In genomic region chr8:122336251-122336910, GRCm38 (mm10) we compare ENCODE assay signal across 8 mouse cellular contexts. TPM values are rescaled to one million over a fixed set of nuclear protein-coding genes. Genes with fewer than 3 reads are reported as not detected.
DNase-seq lines count a peak whose midpoint lies in the region; ATAC-seq and TF ChIP-seq lines count a peak whose summit lies in the region.

No protein-coding gene starts in this region.

- no peaks in the 10 kb centered on the region for H3K4me1 ChIP-seq in cerebellum, adult 2 months (ENCODE audit: control insufficient read depth, insufficient read depth, low read length)
- no peaks in the 10 kb centered on the region; a peak in 1 of 4 replicates for H3K4me1 ChIP-seq in ES-E14 (ENCODE audit: control insufficient read depth in 2 of 2, insufficient read depth in 2 of 2, low read length in 2 of 2, poor library complexity in 1 of 2)
- H3K4me1 ChIP-seq in embryonic fibroblast, embryonic 13.5 days (ENCODE audit: control insufficient read depth, insufficient read depth, low read length) = no peaks in the 10 kb centered on the region
- H3K4me1 ChIP-seq in lung, postnatal 0 days (ENCODE audit: insufficient read depth, low read depth, low read length) = no peaks in the 10 kb centered on the region; the same call in 1 of the 2 replicates

- no peaks in the 10 kb centered on the region; the same call in 1 of the 2 replicates for H3K27me3 ChIP-seq in cerebellum, adult 2 months (ENCODE audit: control insufficient read depth, insufficient read depth, low read length)
- H3K27me3 ChIP-seq in lung, postnatal 0 days (replicated peaks; ENCODE audit: insufficient read depth, low read length) = 0 out of 2 replicates have a peak, but pooled peaks cover 6% of the 10 kb centered on the region

- DNase-seq in cerebellum, adult 2 months = peak; percentile 45 to 50
- DNase-seq in cerebellum, adult 11-12 months = no peak
- DNase-seq in ES-E14 (ENCODE audit: low read depth, low spot score) = peak; percentile 54
- peak; percentile 55 for DNase-seq in kidney, adult 9 months
- peak; percentile 71 for DNase-seq in lung, postnatal 0 days (ENCODE audit: low spot score)
- DNase-seq in right cerebral cortex, postnatal 25 days = peak; percentile 65
- DNase-seq in thymus, postnatal 4 days = no peak

- H3K9me3 ChIP-seq in ES-E14 (ENCODE audit: control insufficient read depth, insufficient read depth, low read depth, low read length) = no peaks in the 10 kb centered on the region
- no peaks in the 10 kb centered on the region for H3K9me3 ChIP-seq in lung, postnatal 0 days (ENCODE audit: low read length)

- peak overlapping the region; percentile 63 for H3K9ac ChIP-seq in ES-E14 (ENCODE audit: insufficient read depth, low read depth, low read length, poor library complexity, severe bottlenecking)
- 0 out of 2 replicates have a peak overlapping the region, but pooled peaks have one; percentile 29 for H3K9ac ChIP-seq in lung, postnatal 0 days (replicated peaks; ENCODE audit: low read depth)

- TF ChIP-seq CTCF in cerebellum, adult 2 months (IDR thresholded peaks at IDR 0.05; ENCODE audit: borderline replicate concordance, insufficient read depth, low read depth, low read length) = no peak
- TF ChIP-seq CTCF in embryonic fibroblast, embryonic 13.5 days (IDR thresholded peaks at IDR 0.05; ENCODE audit: borderline replicate concordance, insufficient read depth, low read length) = no peak
- peak; percentile 19; the same call in 1 of the 2 replicates for TF ChIP-seq CTCF in lung, postnatal 0 days (IDR thresholded peaks at IDR 0.05)

- ATAC-seq in lung, postnatal 0 days = peak; percentile 88

- no peak overlapping the region for H3K27ac ChIP-seq in cerebellum, adult 2 months (ENCODE audit: insufficient read depth, low read length)
- no peak overlapping the region for H3K27ac ChIP-seq in ES-E14 (ENCODE audit: insufficient read depth, low read depth, low read length, poor library complexity, severe bottlenecking)
- H3K27ac ChIP-seq in embryonic fibroblast, embryonic 13.5 days (ENCODE audit: insufficient read depth, low read length) = no peak overlapping the region
- peak overlapping the region; percentile 47; the same call in 1 of the 2 replicates for H3K27ac ChIP-seq in lung, postnatal 0 days (ENCODE audit: low read length)

- TF ChIP-seq POLR2A in cerebellum, adult 2 months (IDR thresholded peaks at IDR 0.05; ENCODE audit: borderline replicate concordance, insufficient read depth, low read length) = no peak
- TF ChIP-seq POLR2A in embryonic fibroblast, embryonic 13.5 days (IDR thresholded peaks at IDR 0.05; ENCODE audit: low read depth, low read length) = 0 out of 2 replicates have a peak, but pooled peaks have one; percentile 21

- H3K4me2 ChIP-seq in lung, postnatal 0 days (replicated peaks; ENCODE audit: low read depth, low read length) = peak overlapping the region; percentile 78

- no peaks in the 10 kb centered on the region for H3K36me3 ChIP-seq in ES-E14 (ENCODE audit: control insufficient read depth, insufficient read depth, low read length, poor library complexity, severe bottlenecking)
- H3K36me3 ChIP-seq in lung, postnatal 0 days (ENCODE audit: insufficient read depth, low read length) = peaks cover 9% of the 10 kb centered on the region

- peak overlapping the region; percentile 24 for H3K4me3 ChIP-seq in cerebellum, adult 2 months (replicated peaks; ENCODE audit: insufficient read depth, low read depth, low read length)
- peak overlapping the region; percentile 76 to 82 for H3K4me3 ChIP-seq in ES-E14 (ENCODE audit: insufficient read depth in 1 of 2, low read depth in 1 of 2, low read length in 2 of 2, poor library complexity in 1 of 2, severe bottlenecking in 1 of 2)
- H3K4me3 ChIP-seq in embryonic fibroblast, embryonic 13.5 days (ENCODE audit: insufficient read depth, low read length) = peak overlapping the region; percentile 38
- peak overlapping the region; percentile 41 for H3K4me3 ChIP-seq in lung, postnatal 0 days (ENCODE audit: low read depth, low read length)

- 28% methylated on average over 81 of the region's 81 CpGs for WGBS in cerebellum, adult 2 months
- WGBS in lung, postnatal 0 days = 29% methylated on average over 36 of the region's 81 CpGs

- no peak for TF ChIP-seq EP300 in lung, postnatal 0 days (IDR thresholded peaks at IDR 0.05)

- in situ Hi-C loops in ES-E14 (cut with MboI; ENCODE audit: low sequenced_read_pairs in 2 of 2, unreplicated experiment in 2 of 2) = loop anchor here in 1 of 2 experiments (10.0 kb wide), 1 partner anchor 62 kb away; no protein-coding TSS in a partner anchor

TF ChIP-seq in ES-E14, 5 proteins besides CTCF, POLR2A, EP300 and RAD21:
- TF ChIP-seq HCFC1 (IDR thresholded peaks at IDR 0.05; ENCODE audit: borderline replicate concordance, insufficient read depth, low read length) = no peak
- TF ChIP-seq ZC3H11A (IDR thresholded peaks at IDR 0.05; ENCODE audit: borderline replicate concordance, low read depth, low read length) = no peak
- TF ChIP-seq ZNF384 (IDR thresholded peaks at IDR 0.05; ENCODE audit: low read depth, low read length) = no peak
- no peak for TF ChIP-seq CHD2 (IDR thresholded peaks at IDR 0.05; ENCODE audit: low read depth, low read length)
- no peak for TF ChIP-seq MAFK (IDR thresholded peaks at IDR 0.05; ENCODE audit: insufficient read depth, low read depth, low read length)

RNA-seq across cellular contexts. Expression of gene Trhr2, which starts 24.2 kb away (rescaled TPM):
- polyA plus RNA-seq in cerebellum, adult 2 months (2012; rRNA removed) = 0.63 and 1.8 TPM in 2 replicates
- not detected in 2 replicates for total RNA-seq in ES-E14 (2012; rRNA removed)
- not detected in 2 replicates for polyA plus RNA-seq in embryonic fibroblast, embryonic 13.5 days (2011; ENCODE audit: insufficient read length, low read depth, missing spikeins)
- not detected in 2 replicates for polyA plus RNA-seq in lung, postnatal 0 days (2015; fragmentation: Nextera tagmentation; extraction: Ambion mirVana)

RNA-seq across cellular contexts. Expression of gene Zc3h18, which starts 40.0 kb away (rescaled TPM):
- polyA plus RNA-seq in cerebellum, adult 2 months (2012; rRNA removed) = 39.2 and 40.1 TPM in 2 replicates
- total RNA-seq in ES-E14 (2012; rRNA removed) = 87.1 and 90.4 TPM in 2 replicates
- polyA plus RNA-seq in embryonic fibroblast, embryonic 13.5 days (2011; ENCODE audit: insufficient read length, low read depth, missing spikeins) = 43.3 and 44.5 TPM in 2 replicates
- 20.2 and 22.2 TPM in 2 replicates for polyA plus RNA-seq in lung, postnatal 0 days (2015; fragmentation: Nextera tagmentation; extraction: Ambion mirVana)

RNA-seq across cellular contexts. Expression of gene Zfpm1, which starts 54.4 kb away (rescaled TPM):
- polyA plus RNA-seq in cerebellum, adult 2 months (2012; rRNA removed) = 19.6 and 20.1 TPM in 2 replicates
- total RNA-seq in ES-E14 (2012; rRNA removed) = 7.8 and 8.5 TPM in 2 replicates
- polyA plus RNA-seq in embryonic fibroblast, embryonic 13.5 days (2011; ENCODE audit: insufficient read length, low read depth, missing spikeins) = 10.3 and 12.6 TPM in 2 replicates
- polyA plus RNA-seq in lung, postnatal 0 days (2015; fragmentation: Nextera tagmentation; extraction: Ambion mirVana) = 1.5 and 1.7 TPM in 2 replicates

Comparison
In these comparisons a context has a peak if more than half of its experiments do, and no peak if none do; other contexts are left out.
1. DNase-seq: peak in cerebellum, adult 2 months (2 of 2), ES-E14 (single experiment), kidney, adult 9 months (single experiment), lung, postnatal 0 days (single experiment) and right cerebral cortex, postnatal 25 days (single experiment); none in cerebellum, adult 11-12 months (single experiment) and thymus, postnatal 4 days (single experiment).
2. H3K4me3 ChIP-seq: peak in every context shown above with its lines; median percentile 79 in ES-E14; 41 in lung, postnatal 0 days; 38 in embryonic fibroblast, embryonic 13.5 days; 24 in cerebellum, adult 2 months.